Mouse (Mus musculus): ENCODE measurements at regions not wholly inside any gene's neighbourhood (a gene's known extent, or its start where the extent isn't known, plus 50 kb on each side); places are given as distances from the start of the nearest gene placed in this dataset.

GRCm38 (mm10) chr15:52095629-52096190 is 1789.0 kb upstream of the Gm7489 start:
- no peak for DNase-seq (ENCODE audit: low spot score in 2 of 2)

GRCm38 (mm10) chr15:52108761-52109160 is 1775.9 kb upstream of the Gm7489 start:
- no peak for DNase-seq (ENCODE audit: low spot score in 2 of 2)

GRCm38 (mm10) chr15:52114368-52115036 is 1770.2 kb upstream of the Gm7489 start:
- DNase-seq (ENCODE audit: low spot score in 2 of 2): no peak

GRCm38 (mm10) chr15:52136693-52137092 is 1748.0 kb upstream of the Gm7489 start:
- no peak for DNase-seq (ENCODE audit: low spot score in 2 of 2)

DNA sequence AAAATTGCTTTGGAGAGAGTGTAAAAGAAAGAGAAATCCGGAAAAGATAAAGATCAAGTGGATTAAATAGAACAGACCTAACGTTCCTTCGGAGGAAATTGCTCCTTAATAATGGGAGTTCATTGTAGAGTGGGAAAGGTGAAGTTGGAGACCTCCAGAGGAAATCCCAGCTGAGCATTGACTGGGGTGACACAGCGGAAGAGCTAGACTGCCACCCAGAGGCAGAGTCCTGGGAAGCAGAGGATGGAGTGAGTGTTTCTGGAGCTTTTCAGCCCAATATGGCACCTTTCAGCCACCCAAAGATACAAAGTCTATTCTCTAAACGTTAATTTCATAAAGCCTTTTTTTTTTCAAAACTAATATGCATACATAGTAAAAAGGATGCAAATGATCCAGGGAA is 1731.3 kb upstream of the Gm7489 start:
- DNase-seq (ENCODE audit: low spot score in 2 of 2): no peak

DNA sequence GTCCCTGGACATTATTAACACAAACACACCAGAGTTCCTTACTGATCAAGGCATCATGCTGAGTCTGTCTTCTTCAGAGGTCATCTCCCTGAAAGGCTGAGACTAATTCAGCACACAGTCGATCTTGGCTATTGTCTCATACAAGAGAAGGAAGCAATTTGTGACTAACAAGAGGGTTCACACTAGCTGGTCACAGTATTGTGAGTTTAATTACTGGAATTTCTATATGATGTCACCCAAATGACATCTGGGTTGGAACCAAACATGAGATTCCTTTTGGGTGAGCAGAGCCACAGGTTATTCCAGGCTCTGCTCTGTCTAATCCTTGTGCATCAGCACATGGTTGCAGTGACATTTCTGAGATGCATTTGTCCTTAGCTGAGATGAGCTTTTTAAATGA is 1728.9 kb upstream of the Gm7489 start:
- no peak for DNase-seq (ENCODE audit: low spot score in 2 of 2)

DNA sequence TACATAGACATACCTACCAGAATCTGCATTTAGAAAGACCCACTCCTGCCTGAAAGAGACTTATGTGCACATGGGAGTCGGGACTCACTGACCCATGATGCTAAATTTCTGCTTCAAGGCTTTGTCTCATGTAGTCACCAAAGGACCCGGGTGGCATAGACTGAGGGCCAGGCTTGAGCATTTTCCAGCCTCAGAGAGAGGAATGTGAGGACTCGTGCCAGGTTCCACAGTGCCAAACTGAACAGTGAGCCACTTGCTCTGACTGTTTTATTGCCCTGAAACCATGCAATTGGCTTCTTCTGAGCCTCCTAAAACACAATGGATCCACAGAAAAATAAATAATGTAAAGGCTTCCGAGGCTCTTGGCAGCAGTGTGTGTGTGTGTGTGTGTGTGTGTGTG is 1727.9 kb upstream of the Gm7489 start:
- DNase-seq (ENCODE audit: low spot score in 2 of 2): no peak

- peak; percentile 65 to 73 for DNase-seq (ENCODE audit: low spot score in 2 of 2)
Measured at GRCm38 (mm10) chr15:52160181-52161088, 1724.3 kb upstream of the Gm7489 start.

DNA sequence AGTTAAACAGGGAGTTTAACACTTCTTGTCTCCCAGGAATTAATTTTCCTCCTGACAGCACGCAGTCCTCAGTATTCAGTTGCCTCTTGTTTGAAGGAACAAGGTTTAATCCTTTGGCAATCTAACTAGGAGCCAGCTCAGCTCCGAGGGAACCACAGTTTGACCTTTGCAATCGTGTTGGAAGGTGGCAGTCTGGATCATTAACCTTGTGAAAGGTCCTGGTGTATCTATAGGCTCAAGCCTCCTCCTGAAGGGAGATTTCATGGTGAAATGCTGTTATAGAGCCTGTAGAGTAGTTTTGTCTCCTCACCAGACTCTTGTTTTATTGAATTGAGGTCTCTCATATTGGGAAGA is 1723.6 kb upstream of the Gm7489 start:
- no peak for DNase-seq (ENCODE audit: low spot score in 2 of 2)

DNA sequence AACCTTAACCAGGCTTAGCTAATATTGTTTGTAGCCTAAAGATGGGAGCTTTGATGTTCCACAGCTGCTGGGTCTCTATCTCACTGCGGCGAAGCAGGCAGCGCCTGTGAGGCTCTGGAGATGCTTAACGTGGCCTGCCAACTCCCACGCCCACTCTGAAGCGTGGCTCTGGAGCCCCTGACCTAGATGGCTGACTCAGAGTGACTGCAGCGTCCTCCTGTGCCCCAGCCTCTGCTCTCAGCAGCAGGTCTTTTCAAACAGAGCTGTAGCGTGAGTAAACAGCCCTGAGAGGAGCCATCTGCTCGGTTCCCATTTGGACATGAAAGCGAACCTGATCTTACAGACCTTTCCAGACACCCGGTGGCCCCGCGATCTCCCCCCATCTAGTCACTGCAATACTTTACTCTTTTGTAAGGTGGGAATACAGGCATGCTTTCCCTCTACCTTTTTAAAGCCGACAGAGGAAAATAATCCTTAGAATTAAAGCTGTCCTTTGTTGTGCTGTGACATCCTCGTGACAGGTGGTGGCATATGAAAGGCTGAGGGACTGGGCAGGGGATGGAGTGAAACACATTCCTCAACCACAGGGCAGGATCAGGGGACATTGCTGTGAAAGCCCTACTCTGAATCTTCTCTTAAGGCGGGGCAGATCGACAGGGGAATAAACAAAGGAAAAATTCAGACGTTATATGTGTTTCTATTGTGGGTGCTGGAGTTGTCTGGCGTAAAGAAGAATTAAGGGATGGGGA is 1723.0 kb upstream of the Gm7489 start:
- DNase-seq (ENCODE audit: low spot score in 2 of 2): peak in 1 of 2 experiments; percentile 18

- no peak for DNase-seq (ENCODE audit: low spot score in 2 of 2)
Measured at GRCm38 (mm10) chr15:52166144-52166543, 1718.6 kb upstream of the Gm7489 start.

- no peak for DNase-seq (ENCODE audit: low spot score in 2 of 2)
Measured at GRCm38 (mm10) chr15:52166595-52167443, 1717.9 kb upstream of the Gm7489 start.

GRCm38 (mm10) chr15:52167811-52168210 is 1716.9 kb upstream of the Gm7489 start:
- DNase-seq (ENCODE audit: low spot score in 2 of 2): no peak

- DNase-seq (ENCODE audit: low spot score in 2 of 2): no peak
Measured at GRCm38 (mm10) chr15:52176951-52177350, 1707.8 kb upstream of the Gm7489 start.

DNA sequence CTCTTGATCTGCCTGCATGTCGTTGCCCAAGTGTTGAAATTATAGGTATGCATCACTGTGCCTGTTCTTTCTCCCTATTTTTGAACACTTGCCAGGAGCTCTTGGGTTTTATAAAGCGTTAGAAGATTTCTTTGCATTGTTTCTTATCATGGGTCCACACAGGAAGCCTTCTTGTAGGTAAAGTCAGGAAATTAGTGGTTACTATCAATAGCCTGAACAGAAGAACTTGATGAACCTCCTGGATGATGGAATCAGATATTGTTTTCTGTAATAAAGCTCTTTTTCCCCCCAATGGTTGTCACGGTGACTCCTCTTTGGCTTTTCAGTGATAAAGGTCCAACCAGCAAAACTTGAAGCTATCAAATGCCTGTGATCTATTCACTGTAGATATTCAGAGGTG is 1706.0 kb upstream of the Gm7489 start:
- no peak for DNase-seq (ENCODE audit: low spot score in 2 of 2)

DNA sequence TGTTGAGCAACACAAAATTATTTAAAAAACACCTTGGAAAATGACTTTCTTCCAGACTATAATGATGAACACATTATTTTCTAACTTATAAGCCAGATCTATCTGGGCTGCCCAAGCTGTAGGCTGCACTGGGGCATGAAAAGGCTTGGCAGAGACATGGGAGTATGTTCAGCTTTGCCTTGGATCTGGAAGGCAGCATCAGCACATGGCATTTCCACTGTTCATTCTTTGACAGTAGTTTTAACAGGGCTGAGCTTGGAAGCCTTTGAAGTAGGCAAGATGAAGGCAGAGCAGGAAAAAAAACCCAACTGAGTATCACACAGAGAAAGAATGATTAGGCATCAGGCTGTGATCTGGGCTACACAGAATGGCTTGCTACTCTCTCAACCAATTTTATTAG is 1705.3 kb upstream of the Gm7489 start:
- no peak for DNase-seq (ENCODE audit: low spot score in 2 of 2)

- no peak for DNase-seq (ENCODE audit: low spot score in 2 of 2)
Measured at GRCm38 (mm10) chr15:52191176-52191575, 1693.5 kb upstream of the Gm7489 start.

- DNase-seq (ENCODE audit: low spot score in 2 of 2): no peak
Measured at GRCm38 (mm10) chr15:52207271-52207670, 1677.4 kb upstream of the Gm7489 start.

DNA sequence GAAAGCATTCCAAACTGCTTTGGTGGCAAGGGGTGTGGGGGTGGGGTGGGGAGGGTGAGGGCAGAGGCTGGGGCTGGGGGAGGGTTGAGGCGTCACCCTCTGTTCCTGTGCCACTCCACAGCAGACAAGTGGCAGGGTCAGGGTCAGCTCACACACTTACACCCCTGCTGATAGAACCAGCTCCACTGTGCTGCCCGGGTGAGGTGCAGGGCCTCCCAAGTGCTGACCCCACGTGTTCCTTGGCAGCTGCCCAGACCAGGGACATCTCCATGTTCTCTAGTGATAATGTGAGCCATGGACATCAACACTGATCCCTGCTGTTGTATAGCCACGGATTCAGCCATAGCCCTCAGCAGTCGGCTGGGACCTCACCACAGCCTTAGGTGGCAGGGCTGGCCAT is 1652.3 kb upstream of the Gm7489 start:
- DNase-seq (ENCODE audit: low spot score in 2 of 2): no peak

DNA sequence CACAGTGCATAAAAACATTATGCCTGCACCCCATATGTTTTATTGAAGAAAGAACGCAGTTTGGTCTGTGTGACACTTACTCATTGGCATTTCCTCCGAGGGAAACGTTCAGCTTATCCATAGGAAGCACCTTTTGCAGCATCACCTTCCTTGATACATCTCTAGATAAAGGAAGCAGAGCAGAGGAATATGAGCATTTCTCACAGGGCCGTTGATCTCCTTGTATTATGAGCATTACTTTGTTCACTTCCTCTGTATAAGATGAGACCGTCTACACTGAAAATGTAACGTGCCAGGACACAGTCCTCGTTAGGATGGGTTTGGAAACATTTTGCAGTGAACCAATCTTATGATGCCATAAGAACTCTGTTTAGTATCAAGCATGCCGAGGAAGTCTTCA is 1648.5 kb upstream of the Gm7489 start:
- no peak for DNase-seq (ENCODE audit: low spot score in 2 of 2)

- DNase-seq (ENCODE audit: low spot score in 2 of 2): no peak
Measured at GRCm38 (mm10) chr15:52242890-52243289, 1641.8 kb upstream of the Gm7489 start.
